Mouse (Mus musculus): ENCODE data around the gene Zfp319.

- TF ChIP-seq CTCF (IDR thresholded peaks at IDR 0.05; ENCODE audit: borderline replicate concordance, insufficient read depth, low read length) (no peak), POLR2A (IDR thresholded peaks at IDR 0.05; ENCODE audit: low read depth, low read length) (no peak)
These were observed 21.4 kb upstream of the Zfp319 start for GRCm38 (mm10) chr8:95352871-95353866.
